Mouse (Mus musculus) megakaryocyte, adult 5-6 weeks (primary cell): ENCODE results near the gene Sfmbt2. TPM values are rescaled to one million over a fixed set of nuclear protein-coding genes. Genes with fewer than 3 reads are reported as not detected.

Experiments
- ATAC-seq: 2 replicates; pipeline ENCODE4 v1.8.0; 2016; ENCODE audit warnings: mild to moderate bottlenecking, inconsistent platforms; ENCODE audit not compliant: poor library complexity, severe bottlenecking
- total RNA-seq, 2 experiments: library from RNA; stranded (forward) in 1 of 2; stranded (reverse) in 1 of 2; fragments of 153-499, 151-499 nt in 1 of 2; fragments of 221-1000, 200-1000 nt in 1 of 2; gene quantifications; 2 replicates each; pipeline versions ENCODE4 v1.2.3 to v1.2.4; 2015 to 2017

Gene Sfmbt2
- total RNA-seq, 2 experiments from 2014 or later: 2.0 to 2.1 TPM

GRCm38 (mm10) chr2:10541762-10542161 lies 171.5 kb downstream of the Sfmbt2 start:
- no peak for ATAC-seq

- ATAC-seq: no peak
These were observed 172.1 kb downstream of the Sfmbt2 start for GRCm38 (mm10) chr2:10542388-10542787.

DNA sequence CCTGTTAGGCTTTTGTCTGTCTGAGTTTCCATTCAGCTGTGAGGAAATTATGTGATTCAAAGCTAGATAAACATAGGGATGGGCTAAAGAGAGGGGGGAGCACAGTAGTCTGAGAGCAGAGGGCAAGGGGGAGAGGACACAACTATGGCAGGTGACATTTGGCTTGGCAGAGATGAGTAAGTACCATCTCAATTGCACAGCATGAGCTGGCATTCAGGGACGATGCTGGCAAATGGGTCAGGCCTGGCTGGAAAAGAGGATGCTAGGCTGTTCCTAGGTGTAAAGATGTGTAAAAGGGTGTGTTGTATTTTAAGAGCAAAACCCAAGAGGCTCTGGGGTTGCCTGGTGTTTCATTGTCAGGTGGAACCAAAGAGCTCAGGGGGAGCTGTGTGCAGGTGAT lies 188.5 kb downstream of the Sfmbt2 start:
- no peak for ATAC-seq

- ATAC-seq: no peak
These were observed 195.2 kb downstream of the Sfmbt2 start for GRCm38 (mm10) chr2:10565491-10565890.

DNA sequence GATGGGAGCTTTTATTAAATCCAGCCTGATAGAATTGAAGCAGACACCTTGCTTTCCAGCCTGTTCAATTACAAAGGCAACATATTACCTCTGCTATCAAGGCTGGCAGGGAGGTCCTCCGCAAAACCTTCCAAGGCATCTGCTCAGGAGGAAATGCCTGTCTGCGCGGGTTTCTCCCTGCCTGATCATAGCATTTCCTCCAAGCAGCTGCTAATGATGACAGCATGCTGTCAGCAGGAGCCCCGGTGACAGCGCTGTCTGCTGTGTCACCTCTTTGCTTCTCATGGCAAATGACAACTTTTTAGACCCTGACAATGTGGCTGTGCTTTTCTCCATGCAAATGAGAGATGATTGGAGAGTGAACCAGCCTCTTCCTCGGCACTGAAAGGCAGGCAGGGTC lies 199.1 kb downstream of the Sfmbt2 start:
- ATAC-seq: no peak

DNA sequence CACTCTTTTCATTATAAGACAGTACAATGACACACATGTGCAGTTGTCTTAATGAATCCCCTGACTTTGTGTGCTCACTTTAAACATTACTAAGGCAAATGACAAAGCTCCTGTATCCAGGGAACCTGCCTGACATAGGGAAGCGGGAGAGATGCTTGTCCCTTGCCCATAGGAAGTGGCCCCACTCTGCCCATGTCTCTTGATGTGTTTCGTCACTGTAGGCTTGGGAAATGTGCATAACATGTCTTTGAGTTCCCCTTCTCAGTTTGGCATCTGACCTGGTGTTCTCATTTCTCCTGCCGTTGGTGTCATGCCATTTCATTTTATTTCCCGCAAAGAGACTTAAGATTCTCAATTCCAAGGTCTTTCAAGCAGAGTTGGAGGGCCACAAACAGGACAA lies 202.0 kb downstream of the Sfmbt2 start:
- ATAC-seq: no peak

- no peak for ATAC-seq
These were observed 205.8 kb downstream of the Sfmbt2 start for GRCm38 (mm10) chr2:10575962-10576740.

GRCm38 (mm10) chr2:10582673-10583072 lies 212.4 kb downstream of the Sfmbt2 start:
- ATAC-seq: no peak

GRCm38 (mm10) chr2:10583103-10583502 lies 212.8 kb downstream of the Sfmbt2 start:
- ATAC-seq: no peak

DNA sequence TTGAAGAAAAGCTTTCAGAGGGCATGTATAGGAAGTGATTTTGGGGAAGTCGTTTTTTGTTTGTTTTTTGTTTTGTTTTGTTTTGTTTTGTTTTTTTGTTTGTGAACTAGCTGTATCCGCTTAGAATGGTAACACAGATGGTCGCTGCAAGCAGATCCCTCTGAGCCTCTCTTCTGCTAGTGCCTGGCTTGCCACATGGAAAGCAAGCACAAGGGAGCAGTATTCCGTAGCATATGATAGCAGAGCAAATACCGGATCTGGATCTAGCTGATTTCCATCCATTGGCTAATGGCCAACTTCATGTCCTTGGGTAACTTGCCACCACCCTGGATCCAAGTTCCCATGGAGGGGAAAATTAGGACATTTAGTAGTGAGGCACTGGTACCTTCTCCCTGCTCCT lies 221.0 kb downstream of the Sfmbt2 start:
- no peak for ATAC-seq

DNA sequence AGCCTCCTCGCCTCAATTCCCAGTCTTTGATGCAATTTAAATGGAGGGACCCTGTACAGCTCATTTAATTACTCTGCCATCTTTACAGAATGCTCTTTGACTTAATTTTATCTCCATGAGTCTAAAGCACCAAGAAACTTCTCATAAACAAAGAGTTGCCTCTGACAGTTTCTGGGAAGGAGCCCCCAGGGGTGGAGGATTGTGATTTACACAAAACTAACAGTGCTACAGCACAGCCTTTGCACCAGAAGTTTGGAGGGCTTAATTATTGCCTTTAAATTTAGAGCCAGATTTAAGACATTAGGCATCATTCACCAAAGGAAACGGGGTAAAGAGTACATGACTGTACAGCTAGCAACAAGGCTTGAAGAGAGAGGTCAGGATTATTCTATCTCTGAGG lies 245.2 kb downstream of the Sfmbt2 start:
- no peak for ATAC-seq

Other genes with a start within 250 kb of the Sfmbt2 start
- not detected in 2 replicates for gene Itih2, start 239.1 kb upstream of the Sfmbt2 start, total RNA-seq (2015)
- not detected in 2 replicates for gene Itih2, start 239.1 kb upstream of the Sfmbt2 start, total RNA-seq (2017)
- gene Itih5, start 216.9 kb upstream of the Sfmbt2 start, total RNA-seq (2015): 1.5 and 2.1 TPM in 2 replicates
- gene Itih5, start 216.9 kb upstream of the Sfmbt2 start, total RNA-seq (2017): 2.2 and 3.5 TPM in 2 replicates